Mouse (Mus musculus) kidney, adult 11 months (tissue): ENCODE results near the gene Ccser1.

Experiments
- DNase-seq: peaks from one replicate; pipeline ENCODE4 v3.0.0; 2022

The Ccser1 gene

DNA sequence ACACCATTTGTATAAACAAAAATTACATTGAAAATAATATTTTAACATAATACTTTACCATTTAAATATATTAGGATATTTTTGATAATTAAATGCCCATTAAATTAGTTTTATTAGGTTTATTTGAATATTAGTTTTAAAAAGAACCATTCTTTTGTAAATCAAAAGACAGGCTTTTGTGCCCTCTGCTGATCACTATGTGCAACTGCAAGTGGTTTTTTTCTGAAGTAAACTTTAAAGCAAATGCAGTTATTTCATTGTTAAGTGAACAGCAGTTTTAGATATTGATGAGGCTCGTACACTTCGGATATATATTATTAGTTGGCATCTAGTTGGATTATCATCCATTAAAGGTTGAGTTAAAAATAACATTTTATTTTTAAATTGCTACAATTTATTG is 121.5 kb downstream of the Ccser1 start:
- DNase-seq: no peak

DNA sequence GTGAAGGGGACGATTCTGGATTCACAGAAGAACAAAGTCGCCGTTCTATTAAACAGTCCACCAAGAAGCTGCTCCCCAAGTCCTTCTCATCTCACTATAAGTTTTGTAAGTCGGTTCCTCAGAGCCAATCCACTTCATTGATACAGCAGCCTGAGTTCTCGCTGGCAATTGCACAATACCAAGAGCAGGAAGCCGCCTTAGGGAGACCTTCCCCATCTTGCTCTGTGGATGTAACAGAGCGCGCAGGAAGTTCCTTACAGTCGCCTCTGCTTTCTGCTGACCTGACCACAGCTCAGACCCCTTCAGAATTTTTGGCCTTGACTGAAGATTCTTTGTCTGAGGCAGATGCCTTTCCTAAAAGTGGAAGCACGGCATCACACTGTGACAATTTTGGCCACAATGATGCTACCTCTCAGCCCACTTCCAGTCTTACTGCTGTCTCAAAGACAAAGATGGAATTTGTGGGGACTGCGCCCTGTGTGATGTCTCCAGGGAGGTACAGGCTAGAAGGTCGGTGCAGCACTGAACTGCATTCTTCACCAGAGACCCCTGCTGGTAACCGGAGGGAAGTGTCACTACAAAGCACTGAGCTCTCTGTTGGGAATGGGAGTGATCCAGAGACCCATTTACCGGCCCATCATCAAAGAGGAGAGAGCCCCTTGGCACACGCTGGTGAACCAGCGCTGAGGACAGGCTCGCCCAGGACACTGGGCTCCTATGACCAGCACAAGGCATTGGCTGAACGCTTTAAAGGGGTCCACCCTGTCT is 131.4 kb downstream of the Ccser1 start:
- DNase-seq: no peak

DNA sequence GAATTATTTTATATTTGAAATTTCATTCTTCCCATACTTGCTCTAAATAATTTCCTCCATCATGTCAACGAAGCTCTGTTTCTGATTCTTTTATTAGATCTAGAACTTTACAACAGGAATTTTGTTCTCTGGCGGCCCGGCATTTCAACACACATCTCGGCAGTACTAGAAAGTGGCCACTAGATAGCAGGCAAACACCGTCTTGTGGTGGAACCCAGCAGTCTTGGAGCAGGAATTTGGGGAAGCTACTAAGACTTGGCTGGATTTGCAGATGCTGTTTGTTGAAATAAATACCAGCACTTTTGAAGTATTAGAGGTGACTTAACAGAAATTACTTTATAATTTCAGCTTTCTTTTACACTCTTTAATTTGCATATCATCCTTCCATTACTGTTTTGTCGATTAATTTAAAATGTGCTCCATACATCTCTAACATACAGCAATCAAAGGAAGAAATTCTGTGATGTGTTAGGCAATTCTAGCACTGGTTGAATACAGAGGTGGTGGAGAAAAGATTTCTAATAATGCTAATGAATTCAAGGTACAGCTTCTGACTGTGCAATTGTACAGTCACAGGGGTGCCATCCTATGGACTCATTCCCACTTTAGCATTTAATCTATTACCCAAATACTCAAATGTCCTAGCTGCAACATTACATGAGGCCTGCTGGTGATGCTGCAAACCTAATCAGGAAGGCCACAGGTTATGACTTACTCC is 135.9 kb downstream of the Ccser1 start:
- no peak for DNase-seq

- DNase-seq: no peak
Measured at GRCm38 (mm10) chr6:61320842-61321241, 140.7 kb downstream of the Ccser1 start.

- DNase-seq: no peak
Measured at GRCm38 (mm10) chr6:61322328-61322727, 142.2 kb downstream of the Ccser1 start.

DNA sequence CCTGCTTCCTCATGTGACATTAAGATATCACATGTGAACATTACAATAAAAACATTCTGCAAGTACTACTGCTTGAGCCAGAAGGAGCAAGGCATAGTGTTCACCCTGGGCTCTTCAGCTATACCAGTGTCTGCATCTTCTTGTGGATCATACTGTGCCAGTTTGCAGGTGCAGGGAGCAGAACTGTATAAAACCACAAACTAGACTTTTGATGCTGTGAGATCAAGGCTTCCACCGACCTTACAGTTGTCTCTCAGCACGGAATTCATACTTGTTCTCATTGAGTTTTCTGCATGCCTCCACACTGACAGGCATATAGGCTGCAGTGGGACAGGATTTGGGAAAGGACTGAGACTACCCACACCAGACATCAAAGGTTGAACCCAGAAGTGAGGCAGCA is 146.0 kb downstream of the Ccser1 start:
- no peak for DNase-seq

- DNase-seq: no peak
Measured at GRCm38 (mm10) chr6:61328981-61329380, 148.9 kb downstream of the Ccser1 start.

DNA sequence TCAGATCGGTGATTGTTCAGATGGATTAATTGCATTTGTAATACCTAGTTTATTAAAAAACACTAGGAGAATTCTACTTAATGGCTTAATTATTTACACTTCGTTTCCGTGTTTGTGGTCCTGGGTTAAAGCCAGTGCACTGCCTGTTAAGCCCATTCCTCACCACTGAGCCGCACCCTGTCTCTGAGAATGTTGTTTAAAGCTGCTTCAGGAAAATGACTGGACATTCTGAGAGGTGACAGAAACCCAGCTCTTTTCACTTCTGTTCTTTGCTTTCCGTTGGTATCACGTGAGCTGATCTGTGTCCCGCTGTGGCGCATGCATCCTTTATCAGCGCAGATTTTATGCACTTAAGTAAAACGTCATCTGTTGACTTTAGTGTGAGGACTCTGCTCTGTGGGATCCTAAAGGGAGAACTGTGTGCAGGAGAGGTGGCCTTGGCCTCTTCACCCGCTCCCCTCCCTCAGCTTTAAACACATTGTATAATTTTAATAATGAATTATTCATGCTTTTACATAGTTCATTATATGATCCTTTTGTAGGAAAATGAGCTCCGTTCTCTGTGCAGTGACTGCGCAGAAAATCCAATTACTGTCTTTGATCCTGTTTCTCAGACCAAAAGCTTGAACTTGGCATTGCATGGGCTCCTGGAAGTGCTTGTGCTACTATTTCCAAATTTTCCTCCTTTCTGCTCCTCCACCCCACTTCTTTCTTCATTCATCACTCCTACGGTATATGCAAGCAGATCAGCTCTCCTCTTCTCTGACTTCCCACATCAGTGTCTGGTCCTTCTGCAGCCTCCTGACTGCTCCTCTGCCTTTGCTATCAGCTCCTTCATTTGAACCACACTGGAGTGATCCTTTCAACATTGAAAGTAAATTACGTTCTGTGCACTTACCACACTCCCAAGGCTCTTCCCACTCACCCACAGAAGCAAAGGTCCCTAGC is 149.7 kb downstream of the Ccser1 start:
- no peak for DNase-seq

GRCm38 (mm10) chr6:61334466-61334865 is 154.3 kb downstream of the Ccser1 start:
- DNase-seq: no peak

GRCm38 (mm10) chr6:61347045-61347838 is 167.1 kb downstream of the Ccser1 start:
- DNase-seq: no peak

DNA sequence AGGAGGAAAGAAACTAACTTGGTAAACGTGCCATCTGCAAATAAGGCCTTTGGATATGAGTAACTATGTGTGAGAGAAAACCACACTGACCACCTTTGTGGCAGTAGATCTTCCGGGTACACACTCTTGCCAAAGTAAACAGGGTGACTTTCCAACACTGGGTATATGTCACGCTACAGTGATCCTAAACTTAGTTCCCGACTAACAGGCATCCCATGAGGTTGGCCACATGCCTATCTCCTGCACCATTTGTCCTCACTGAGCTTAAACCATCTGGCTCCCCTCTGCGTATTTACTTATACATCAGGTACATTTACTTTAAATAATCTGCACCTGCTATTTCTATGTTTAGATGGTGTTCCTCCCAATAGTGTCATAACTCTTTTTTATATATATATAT is 183.6 kb downstream of the Ccser1 start:
- no peak for DNase-seq

DNA sequence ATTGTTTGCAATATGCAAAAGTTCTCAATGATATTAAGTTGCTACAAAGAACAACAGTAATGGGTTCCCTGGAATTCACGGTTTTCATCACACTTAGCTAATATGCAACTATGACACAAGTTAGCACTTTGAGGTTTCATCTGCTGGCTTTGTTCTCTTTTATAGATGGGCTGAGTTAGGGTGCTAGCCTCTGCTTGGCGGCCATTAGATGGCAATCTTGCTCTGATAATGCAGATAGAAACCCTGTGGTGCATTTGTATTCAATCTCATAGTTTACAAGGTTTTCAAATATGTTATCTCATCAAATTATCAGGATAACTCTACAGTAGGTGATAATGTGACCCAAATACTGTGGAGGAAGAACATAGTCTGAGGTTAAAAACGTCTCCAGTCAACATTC is 202.4 kb downstream of the Ccser1 start:
- DNase-seq: no peak

DNA sequence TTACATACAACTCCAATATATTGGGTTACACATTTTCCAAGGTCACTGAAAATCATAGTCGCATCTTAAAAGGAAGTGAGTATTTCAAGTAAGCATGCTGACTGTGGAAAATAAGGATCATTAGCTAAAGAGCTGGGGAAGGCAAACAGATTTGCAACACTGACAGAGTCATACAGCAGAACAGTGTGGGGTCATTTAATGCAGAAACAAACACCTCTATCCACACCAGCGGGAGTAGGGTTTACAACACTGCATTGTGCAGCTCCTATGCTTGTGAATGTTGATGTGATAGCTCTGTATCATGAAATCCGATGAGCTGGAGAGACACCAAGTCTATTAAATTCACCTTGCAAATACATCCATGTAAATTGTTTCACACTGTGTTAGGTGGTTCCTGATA is 202.9 kb downstream of the Ccser1 start:
- DNase-seq: no peak

- no peak for DNase-seq
Measured at GRCm38 (mm10) chr6:61387046-61387445, 206.9 kb downstream of the Ccser1 start.

DNA sequence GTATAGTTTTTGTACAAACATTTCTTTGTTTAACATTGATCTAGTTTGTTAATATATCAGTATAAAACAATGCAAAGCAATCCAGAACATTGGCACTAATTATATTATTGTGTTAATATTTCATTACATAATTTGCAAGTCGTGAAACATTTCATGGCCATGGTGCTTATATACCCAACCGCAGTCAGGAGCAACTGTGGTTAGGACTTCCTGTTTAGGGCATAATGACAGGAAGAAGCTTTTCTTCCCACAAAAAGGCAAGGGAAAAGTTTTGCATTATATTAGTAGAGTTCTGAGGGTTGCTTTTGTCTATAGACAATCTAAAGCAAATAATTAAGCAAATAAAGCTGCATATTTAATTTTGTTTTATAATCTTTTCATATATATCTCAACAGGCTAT is 247.4 kb downstream of the Ccser1 start:
- no peak for DNase-seq

- DNase-seq: peak; percentile 17
Measured at GRCm38 (mm10) chr6:61430881-61431725, 251.0 kb downstream of the Ccser1 start.

DNA sequence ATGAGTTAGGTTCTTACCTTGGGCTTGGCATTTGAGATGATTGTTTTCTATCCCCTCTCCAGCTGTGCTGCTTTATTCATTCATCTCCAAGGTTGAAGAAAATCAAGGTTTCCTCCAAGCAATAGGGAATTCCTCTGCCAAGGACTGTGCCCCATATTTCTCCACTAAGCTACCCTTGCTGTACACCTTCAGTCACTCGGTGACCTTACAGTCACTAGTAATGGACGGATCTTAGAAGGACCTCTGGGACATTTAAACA is 251.5 kb downstream of the Ccser1 start:
- no peak for DNase-seq

GRCm38 (mm10) chr6:61432167-61432566 is 252.0 kb downstream of the Ccser1 start:
- no peak for DNase-seq

GRCm38 (mm10) chr6:61432703-61433102 is 252.6 kb downstream of the Ccser1 start:
- DNase-seq: no peak

- no peak for DNase-seq
Measured at GRCm38 (mm10) chr6:61438165-61438564, 258.0 kb downstream of the Ccser1 start.

GRCm38 (mm10) chr6:61471371-61472152 is 291.4 kb downstream of the Ccser1 start:
- DNase-seq: no peak
